Mouse (Mus musculus) C2C12 (cell line): Measurements from ENCODE around the gene Atg13.

Experiments used
- CTCF ChIP-seq: IDR thresholded peaks from one replicate; pipeline ENCODE4 v1.5.1; 2011; ENCODE audit not compliant: control insufficient read depth, insufficient read depth, insufficient read length
- MAX ChIP-seq: IDR thresholded peaks from one replicate; pipeline ENCODE4 v1.6.1; 2011; ENCODE audit warnings: mild to moderate bottlenecking, control low read depth
- USF1 ChIP-seq: IDR thresholded peaks from one replicate; pipeline ENCODE4 v1.6.1; 2011; ENCODE audit warnings: low read depth, mild to moderate bottlenecking, control low read depth, moderate library complexity

DNA sequence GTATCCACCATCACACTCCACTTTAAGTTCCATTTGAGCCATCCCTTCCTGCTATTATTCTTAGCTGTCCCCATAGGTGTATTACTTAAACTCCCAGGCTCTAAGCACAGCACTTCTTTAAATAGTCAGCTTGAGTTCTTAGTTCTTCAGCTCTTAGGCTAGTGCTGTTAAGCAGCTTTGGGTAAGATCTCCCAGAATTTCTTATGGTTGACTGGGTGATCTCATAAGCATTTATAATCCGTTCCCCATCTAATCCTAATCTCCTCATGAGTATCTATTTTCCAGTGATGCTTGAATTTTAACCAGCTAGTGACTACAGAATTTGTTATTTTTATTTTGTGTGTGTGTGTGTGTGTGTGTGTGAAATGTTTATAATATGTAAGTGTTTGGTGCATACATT, 4.5 kb upstream of the Atg13 start:
- TF ChIP-seq CTCF (no peak), MAX (no peak), USF1 (no peak)
